Mouse (Mus musculus) midbrain, embryonic 12.5 days (tissue): Measurements from ENCODE around the gene Crb2. TPM values are rescaled to one million over a fixed set of nuclear protein-coding genes. Genes with fewer than 3 reads are reported as not detected.

ENCODE experiments used
- ATAC-seq: fragments of 200-750 bp; cut with Nextera tagmentation; 2 replicates; pipeline ENCODE4 v1.8.0; 2017; ENCODE audit warnings: low read depth, moderate TSS enrichment, moderate library complexity; ENCODE audit not compliant: low FRiP score
- H3K27ac ChIP-seq: fragments of 300-500 bp; sonication (generic); replicated peaks from 2 replicates; pipeline ENCODE4 v1.5.1; 2016; ENCODE audit warnings: mild to moderate bottlenecking
- H3K27me3 ChIP-seq: fragments of 300-500 bp; sonication (generic); 2 replicates; pipeline ENCODE4 v1.6.1; 2016; ENCODE audit warnings: mild to moderate bottlenecking
- H3K36me3 ChIP-seq: fragments of 300-500 bp; sonication (generic); 2 replicates; pipeline ENCODE4 v1.6.1; 2016
- H3K4me1 ChIP-seq: fragments of 300-500 bp; sonication (generic); 2 replicates; pipeline ENCODE4 v1.6.1; 2016
- H3K4me2 ChIP-seq: fragments of 300-500 bp; sonication (generic); replicated peaks from 2 replicates; pipeline ENCODE4 v1.6.1; 2016; ENCODE audit warnings: mild to moderate bottlenecking, moderate library complexity
- H3K4me3 ChIP-seq: fragments of 300-500 bp; sonication (generic); 2 replicates; pipeline ENCODE4 v1.5.1; 2016; ENCODE audit warnings: mild to moderate bottlenecking
- H3K9ac ChIP-seq: fragments of 300-500 bp; sonication (generic); replicated peaks from 2 replicates; pipeline ENCODE4 v1.6.1; 2016; ENCODE audit warnings: mild to moderate bottlenecking, moderate library complexity
- H3K9me3 ChIP-seq: fragments of 300-500 bp; sonication (generic); 2 replicates; pipeline ENCODE4 v1.6.1; 2016; ENCODE audit warnings: mild to moderate bottlenecking
- WGBS: fragments of 180-500 bp; shearing (Covaris S2); methylation state at CpG from one replicate; pipeline ENCODE4 v1.1.7; 2016; 5-methylcytosine and 5-hydroxymethylcytosine counted together
- polyA plus RNA-seq: library from polyadenylated mRNA; unstranded; fragments of >200 nt; fragmentation: Nextera tagmentation; extraction: Ambion mirVana; gene quantifications from 2 replicates; pipeline ENCODE4 v1.2.1, GENCODE M21; 2016

Gene Crb2
- polyA plus RNA-seq, 1 experiment from 2014 or later: 21.8 TPM

DNA sequence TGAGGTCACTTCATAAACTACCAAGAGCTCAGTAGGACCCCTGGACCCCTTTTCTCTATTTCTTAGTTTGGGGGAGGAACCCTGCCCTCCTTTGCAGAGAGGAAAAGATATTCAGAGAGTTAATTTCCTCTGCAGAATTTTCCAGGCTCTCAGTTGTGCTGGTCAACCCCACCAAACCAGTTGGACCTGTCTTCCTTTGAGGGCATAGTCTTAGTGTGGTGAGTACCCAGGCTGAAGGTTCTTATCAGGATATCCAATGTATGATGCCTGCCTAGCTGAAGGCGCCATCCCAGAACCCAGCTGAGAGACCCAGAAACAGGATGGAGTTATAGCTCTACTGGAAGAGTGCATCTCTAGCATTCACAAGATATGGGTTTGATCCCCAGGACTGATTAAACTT, 24.9 kb upstream of the Crb2 start:
- no peaks in the 10 kb centered on the region for H3K9me3 ChIP-seq
- H3K4me3 ChIP-seq: no peak overlapping the region
- ATAC-seq: no peak
- 93% methylated on average over 1 of the region's 1 CpGs for WGBS
- H3K27me3 ChIP-seq: peaks cover 8% of the 10 kb centered on the region; the same call in 1 of the 2 replicates
- no peak overlapping the region for H3K27ac ChIP-seq
- H3K9ac ChIP-seq: no peak overlapping the region
- H3K4me1 ChIP-seq: 0 out of 2 replicates have a peak, but pooled peaks cover 12% of the 10 kb centered on the region
- no peaks in the 10 kb centered on the region for H3K36me3 ChIP-seq
- no peak overlapping the region for H3K4me2 ChIP-seq

DNA sequence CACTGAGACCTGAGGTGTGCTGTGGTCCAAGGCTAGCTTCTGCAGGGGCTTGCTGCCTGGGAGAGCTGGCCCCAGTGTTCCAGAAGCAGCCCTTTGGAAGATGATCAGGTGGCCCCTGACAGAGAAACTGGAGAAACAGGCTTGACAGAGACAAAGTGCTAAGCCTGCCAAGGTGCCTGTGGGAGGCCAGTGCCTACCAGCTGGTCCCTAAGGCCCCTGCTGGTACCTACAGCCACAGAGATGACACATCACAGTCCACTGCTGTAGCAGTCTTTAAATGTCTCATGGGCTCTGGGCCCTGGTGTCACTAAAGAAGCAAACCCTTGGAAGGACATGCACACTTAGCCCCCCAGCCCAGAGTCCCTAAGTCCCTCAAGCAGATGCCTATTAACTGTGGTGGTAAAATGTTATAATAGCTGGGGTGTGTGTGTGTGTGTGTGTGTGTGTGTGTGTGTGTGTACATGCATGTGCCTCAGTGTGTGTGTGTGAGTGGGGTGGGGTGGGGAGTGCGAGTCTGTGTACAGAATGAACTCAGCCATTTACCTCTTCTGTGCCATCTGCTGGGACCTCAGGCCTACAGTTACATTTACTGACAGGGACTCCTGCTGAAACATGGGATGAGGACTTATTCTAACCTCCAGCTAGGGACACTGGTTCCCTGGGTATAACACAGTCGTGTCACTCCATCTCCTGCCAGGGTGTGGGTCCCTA, 19.7 kb upstream of the Crb2 start:
- WGBS: 83% methylated on average over 2 of the region's 2 CpGs
- Histone ChIP-seq H3K4me1 (peaks cover 18% of the 10 kb centered on the region), H3K4me3 (no peak overlapping the region), H3K4me2 (no peak overlapping the region), H3K27ac (no peak overlapping the region), H3K36me3 (no peaks in the 10 kb centered on the region), H3K9me3 (no peaks in the 10 kb centered on the region), H3K27me3 (peaks cover 42% of the 10 kb centered on the region), H3K9ac (no peak overlapping the region)
- no peak for ATAC-seq

DNA sequence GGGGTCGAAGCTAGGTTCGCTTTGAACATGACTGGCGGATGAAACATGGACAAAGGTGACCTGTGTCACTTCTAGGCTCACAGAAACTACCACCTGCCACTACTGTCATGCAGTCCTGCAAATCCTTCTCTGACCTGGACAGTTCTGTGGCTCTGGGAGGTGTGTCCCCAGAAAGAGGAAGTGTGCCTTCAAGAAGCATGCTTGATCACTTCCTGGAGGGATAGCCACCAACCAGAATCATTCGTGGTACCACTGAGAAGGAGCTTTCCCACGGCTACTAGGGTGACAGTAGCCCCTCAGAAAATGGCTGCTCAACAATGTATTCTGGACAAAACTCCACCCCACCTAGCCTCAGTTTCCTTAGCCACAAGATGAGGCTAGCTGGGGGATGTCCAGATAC, 19.0 kb upstream of the Crb2 start:
- Histone ChIP-seq H3K27ac (no peak overlapping the region), H3K4me3 (no peak overlapping the region), H3K9me3 (no peaks in the 10 kb centered on the region), H3K4me1 (peaks cover 18% of the 10 kb centered on the region), H3K36me3 (no peaks in the 10 kb centered on the region), H3K9ac (no peak overlapping the region), H3K4me2 (no peak overlapping the region), H3K27me3 (peaks cover 48% of the 10 kb centered on the region)
- no peak for ATAC-seq
- 87% methylated on average over 5 of the region's 5 CpGs for WGBS

DNA sequence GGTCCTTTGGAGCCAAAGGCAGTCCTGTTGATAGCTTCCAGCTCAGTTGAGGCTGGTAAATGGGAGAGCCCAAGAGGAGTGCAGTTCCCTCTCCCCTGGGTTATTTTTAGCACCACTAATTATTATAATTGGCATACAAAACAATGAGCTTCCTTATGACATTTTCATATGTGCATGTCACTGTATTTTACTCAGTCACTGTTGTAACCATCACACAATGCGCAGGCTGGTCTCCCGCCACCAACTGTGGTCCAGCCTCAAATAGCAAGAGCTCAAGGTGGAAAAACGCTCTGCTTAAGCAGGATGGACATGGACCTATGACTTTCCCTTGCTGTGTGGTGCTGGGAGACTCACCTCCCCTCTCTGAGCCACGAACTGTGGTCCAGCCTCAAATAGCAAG, 18.3 kb upstream of the Crb2 start:
- Histone ChIP-seq H3K27me3 (peaks cover 56% of the 10 kb centered on the region), H3K36me3 (no peaks in the 10 kb centered on the region), H3K4me1 (peaks cover 18% of the 10 kb centered on the region), H3K9ac (no peak overlapping the region; the same call in 1 of the 2 replicates), H3K9me3 (no peaks in the 10 kb centered on the region), H3K4me3 (no peak overlapping the region), H3K4me2 (peak overlapping the region; percentile 34), H3K27ac (peak overlapping the region; percentile 44)
- ATAC-seq: no peak
- 78% methylated on average over 4 of the region's 4 CpGs for WGBS

DNA sequence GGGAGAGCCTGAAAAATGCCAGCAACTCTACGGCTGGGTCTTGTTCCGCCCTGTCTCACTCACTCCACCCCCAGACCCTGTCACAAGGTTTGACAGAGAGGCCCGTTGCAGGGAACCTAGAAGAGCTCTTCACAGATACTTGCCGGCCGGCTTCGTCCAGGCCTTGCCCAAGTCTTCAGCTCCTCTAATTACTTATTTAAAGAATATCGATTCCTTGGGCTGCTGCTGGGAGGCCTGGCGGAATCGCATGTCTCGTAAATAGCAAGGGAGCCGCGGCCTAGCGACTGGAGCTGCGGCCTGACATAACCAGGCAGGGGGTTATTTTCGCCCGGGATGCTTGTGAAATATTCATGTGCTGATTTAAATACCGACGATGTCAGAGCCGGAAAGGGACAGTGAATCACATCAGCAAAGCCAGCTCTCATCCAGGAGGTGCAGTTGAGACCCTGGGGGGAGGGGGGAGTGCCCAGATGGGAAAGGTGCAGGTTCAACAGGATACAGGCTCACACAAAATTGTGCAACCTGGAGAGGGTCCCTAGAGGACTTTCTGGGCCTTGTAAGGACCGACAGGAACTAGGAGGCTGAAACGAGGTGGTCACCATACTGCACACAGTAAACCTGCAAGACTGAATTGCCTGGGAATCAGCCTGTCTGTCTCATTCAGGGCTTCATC, 17.6 kb upstream of the Crb2 start:
- WGBS: 10% methylated on average over 21 of the region's 21 CpGs
- ATAC-seq: peak; percentile 81
- H3K27me3 ChIP-seq: peaks cover 63% of the 10 kb centered on the region

DNA sequence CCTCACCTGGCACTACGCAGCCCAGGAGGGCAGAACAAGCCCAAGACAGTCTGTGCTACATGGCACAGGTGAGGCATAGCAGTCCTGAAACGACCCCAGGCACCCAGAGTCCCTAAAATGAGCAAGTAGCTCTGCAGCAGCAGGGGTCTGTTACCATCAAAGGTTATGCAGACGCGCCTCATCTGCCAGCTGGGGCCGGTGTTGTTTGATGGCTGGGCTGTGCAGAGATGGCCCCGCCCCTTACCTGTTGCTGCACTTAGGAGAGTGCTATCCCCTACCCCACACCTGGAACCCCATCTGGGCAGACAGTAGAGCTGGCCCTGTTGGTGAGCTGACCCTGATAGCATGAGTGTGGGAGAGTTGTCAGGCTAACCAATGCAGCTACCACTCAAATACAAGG, 15.4 kb upstream of the Crb2 start:
- Histone ChIP-seq H3K9me3 (no peaks in the 10 kb centered on the region), H3K9ac (no peak overlapping the region), H3K27me3 (peaks cover 71% of the 10 kb centered on the region), H3K4me2 (no peak overlapping the region), H3K27ac (no peak overlapping the region), H3K4me1 (peaks cover 35% of the 10 kb centered on the region), H3K4me3 (no peak overlapping the region), H3K36me3 (no peaks in the 10 kb centered on the region)
- 34% methylated on average over 6 of the region's 6 CpGs for WGBS
- ATAC-seq: no peak

More for the DNA sequence above, 17.6 kb upstream of the Crb2 start:
- H3K4me2 ChIP-seq: peak overlapping the region; percentile 34
- H3K4me3 ChIP-seq: no peak overlapping the region
- no peaks in the 10 kb centered on the region for H3K9me3 ChIP-seq
- H3K9ac ChIP-seq: peak overlapping the region; percentile 38
- peak overlapping the region; percentile 44 for H3K27ac ChIP-seq
- H3K4me1 ChIP-seq: peaks cover 20% of the 10 kb centered on the region
- H3K36me3 ChIP-seq: no peaks in the 10 kb centered on the region

DNA sequence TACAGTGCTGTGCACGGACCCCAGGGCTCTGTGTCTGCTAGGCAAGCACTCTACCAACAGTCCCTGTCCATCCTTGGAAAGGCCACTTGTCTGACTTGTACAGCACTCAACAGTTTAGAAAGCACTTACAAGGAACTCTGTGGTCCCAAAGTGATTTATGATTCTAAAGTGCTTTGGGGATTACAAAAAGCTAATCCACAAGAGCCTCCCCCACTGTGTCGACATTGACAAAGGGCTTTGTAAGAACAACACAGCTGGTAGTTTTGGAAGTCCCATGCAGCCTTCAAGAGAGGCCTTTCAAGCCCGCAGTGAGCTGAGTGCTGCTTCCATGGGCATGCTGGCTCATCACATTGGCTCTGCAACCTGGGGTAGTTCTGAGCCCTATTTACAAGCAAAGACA, 12.4 kb upstream of the Crb2 start:
- Histone ChIP-seq H3K27me3 (peaks cover 73% of the 10 kb centered on the region), H3K4me2 (no peak overlapping the region), H3K27ac (no peak overlapping the region), H3K4me3 (no peak overlapping the region), H3K9ac (no peak overlapping the region), H3K36me3 (no peaks in the 10 kb centered on the region), H3K4me1 (peaks cover 50% of the 10 kb centered on the region), H3K9me3 (no peaks in the 10 kb centered on the region)
- no peak for ATAC-seq
- 10% methylated on average over 3 of the region's 3 CpGs for WGBS

DNA sequence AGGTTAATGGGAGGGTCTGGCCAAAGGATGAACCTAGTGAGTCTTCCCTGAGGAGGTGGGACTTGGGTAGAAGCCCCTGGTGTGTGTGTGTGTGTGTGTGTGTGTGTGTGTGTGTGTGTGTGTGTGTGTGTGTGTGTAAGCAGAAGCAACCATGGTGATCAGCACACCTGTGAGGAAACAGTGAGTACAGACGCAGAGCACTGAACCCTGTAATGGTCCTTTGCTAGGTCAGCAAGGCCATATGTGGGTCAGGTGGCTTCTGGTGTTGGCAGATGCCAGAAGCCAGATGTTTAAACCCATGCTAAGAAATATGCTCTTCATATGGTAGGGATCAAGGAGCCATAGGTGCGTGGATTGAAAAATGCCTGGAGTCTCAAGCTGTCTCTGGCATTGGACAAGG, 11.5 kb upstream of the Crb2 start:
- H3K36me3 ChIP-seq: no peaks in the 10 kb centered on the region
- H3K27ac ChIP-seq: no peak overlapping the region
- H3K4me2 ChIP-seq: no peak overlapping the region
- no peak overlapping the region for H3K9ac ChIP-seq
- peaks cover 52% of the 10 kb centered on the region for H3K4me1 ChIP-seq
- no peak overlapping the region for H3K4me3 ChIP-seq
- no peaks in the 10 kb centered on the region for H3K9me3 ChIP-seq
- 90% methylated on average over 2 of the region's 2 CpGs for WGBS
- ATAC-seq: no peak
- peaks cover 65% of the 10 kb centered on the region for H3K27me3 ChIP-seq

DNA sequence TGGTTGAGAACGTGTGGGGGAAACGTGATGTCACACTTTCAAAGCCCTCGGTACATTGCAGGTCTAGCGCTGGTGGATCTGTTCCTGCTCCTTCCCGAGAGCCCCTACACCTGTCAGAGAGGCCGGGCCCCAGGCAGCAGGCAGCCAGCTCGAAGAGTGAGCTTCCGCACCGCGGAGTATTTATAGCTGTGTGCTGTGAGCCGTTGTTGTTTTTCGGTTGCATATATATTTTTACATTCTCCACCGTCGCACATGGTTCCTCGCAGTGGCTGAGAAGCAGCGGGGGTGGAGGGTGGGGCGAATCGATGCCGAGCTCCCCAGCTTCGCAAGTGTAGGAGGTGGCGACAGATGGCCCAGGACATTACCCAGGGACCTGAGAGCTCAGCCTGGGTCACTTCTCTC, 11.0 kb upstream of the Crb2 start:
- Histone ChIP-seq H3K27ac (0 out of 2 replicates have a peak overlapping the region, but pooled peaks have one; percentile 21), H3K4me1 (peaks cover 52% of the 10 kb centered on the region), H3K9me3 (no peaks in the 10 kb centered on the region), H3K27me3 (peaks cover 59% of the 10 kb centered on the region), H3K4me3 (no peak overlapping the region), H3K4me2 (no peak overlapping the region), H3K9ac (no peak overlapping the region), H3K36me3 (no peaks in the 10 kb centered on the region)
- WGBS: 27% methylated on average over 21 of the region's 21 CpGs
- ATAC-seq: no peak

DNA sequence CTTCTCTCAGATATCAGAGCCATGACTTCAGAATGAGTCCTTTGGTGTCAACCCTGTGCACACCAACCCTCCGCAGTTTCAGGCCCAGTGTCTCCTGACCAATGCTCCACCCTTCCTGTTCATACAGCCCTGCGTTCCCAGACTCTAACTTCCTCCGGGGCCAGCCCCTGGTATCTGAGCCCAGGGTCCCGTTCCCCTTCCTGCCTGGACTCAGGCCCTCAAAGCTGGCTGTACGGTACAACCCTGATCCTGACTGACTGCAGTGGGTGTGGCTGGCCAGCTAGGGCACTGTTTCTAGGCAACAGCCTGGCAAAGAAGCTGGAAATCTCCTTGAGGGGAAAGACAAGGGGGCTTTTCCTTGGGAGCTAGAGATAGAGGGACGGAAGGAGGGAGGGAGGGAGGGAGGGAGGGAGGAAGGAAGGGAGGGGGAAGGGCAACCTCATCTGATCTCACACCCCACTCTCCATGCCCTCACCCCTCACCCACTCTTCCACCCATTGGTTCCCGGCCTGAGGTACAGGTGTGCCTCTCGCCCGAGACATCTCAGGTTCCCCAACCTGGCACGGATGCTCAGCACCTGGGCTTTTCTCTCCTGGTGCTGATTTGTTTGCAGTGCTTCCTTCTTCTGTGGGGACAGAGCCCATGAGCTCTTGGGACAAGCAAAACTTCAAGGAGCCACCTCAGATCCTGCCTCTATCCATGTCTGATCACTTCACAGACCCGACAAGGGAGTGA, 9.9 kb upstream of the Crb2 start:
- peak; percentile 16; the same call in 1 of the 2 replicates for ATAC-seq
- Histone ChIP-seq H3K4me3 (no peak overlapping the region), H3K9me3 (no peaks in the 10 kb centered on the region), H3K4me2 (no peak overlapping the region), H3K27ac (no peak overlapping the region), H3K9ac (no peak overlapping the region), H3K27me3 (peaks cover 57% of the 10 kb centered on the region), H3K36me3 (no peaks in the 10 kb centered on the region), H3K4me1 (peaks cover 55% of the 10 kb centered on the region)
- WGBS: 29% methylated on average over 11 of the region's 11 CpGs

DNA sequence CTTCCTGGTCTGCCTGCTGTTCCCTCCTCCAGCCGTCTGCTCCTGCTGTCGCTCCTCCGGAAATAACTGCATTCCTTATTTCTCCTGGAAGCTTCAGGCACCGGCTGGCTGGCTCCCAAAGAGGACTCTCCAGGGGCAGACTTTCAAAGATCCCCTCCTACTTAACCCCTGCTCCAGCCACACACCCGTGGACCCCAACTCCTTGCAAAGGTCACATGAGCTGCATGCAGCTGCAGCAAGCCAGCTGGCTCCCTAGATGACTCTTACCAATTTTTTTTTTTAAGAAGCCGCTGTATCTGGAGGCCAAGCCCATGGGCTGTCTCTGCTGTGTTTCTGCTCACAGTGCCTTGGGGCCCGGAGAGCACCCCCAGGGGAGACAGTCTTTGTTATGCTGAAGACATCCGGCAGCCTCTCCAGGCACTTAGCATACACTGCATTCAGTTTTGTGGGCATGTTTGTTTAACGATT, 8.9 kb upstream of the Crb2 start:
- 3% methylated on average over 9 of the region's 9 CpGs for WGBS
- Histone ChIP-seq H3K27ac (peak overlapping the region; percentile 54), H3K4me3 (no peak overlapping the region), H3K36me3 (no peaks in the 10 kb centered on the region), H3K27me3 (peaks cover 50% of the 10 kb centered on the region), H3K4me1 (peaks cover 59% of the 10 kb centered on the region), H3K4me2 (peak overlapping the region; percentile 15; the same call in 1 of the 2 replicates), H3K9ac (0 out of 2 replicates have a peak overlapping the region, but pooled peaks have one; percentile 21), H3K9me3 (no peaks in the 10 kb centered on the region)
- no peak for ATAC-seq

DNA sequence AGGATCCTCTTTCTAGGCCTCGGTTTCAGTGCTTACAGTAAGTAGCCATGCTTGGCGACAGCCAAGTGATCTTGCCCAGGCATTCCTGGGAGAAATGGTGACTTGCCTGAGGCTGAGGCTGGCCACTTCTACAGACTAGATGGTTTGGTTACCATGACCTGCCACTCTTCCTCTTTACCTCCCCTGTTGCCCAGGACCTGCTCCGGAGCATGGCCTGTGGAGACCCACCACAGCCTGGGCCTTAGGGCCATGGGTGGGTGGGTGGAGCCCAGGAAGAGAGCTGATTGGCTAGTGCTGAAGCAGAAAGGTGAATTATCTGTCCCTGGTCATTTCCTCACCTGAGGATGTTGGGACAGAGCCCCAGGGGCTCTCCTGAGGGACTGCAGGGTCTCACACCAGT, 8.3 kb upstream of the Crb2 start:
- Histone ChIP-seq H3K4me3 (no peak overlapping the region), H3K27me3 (peaks cover 48% of the 10 kb centered on the region), H3K9ac (no peak overlapping the region), H3K27ac (peak overlapping the region; percentile 54; the same call in 1 of the 2 replicates), H3K4me2 (no peak overlapping the region), H3K9me3 (no peaks in the 10 kb centered on the region), H3K36me3 (no peaks in the 10 kb centered on the region), H3K4me1 (peaks cover 59% of the 10 kb centered on the region)
- WGBS: 51% methylated on average over 3 of the region's 3 CpGs
- ATAC-seq: no peak
